Mouse (Mus musculus) lung, embryonic 15.5 days (tissue): ENCODE results near the gene Atr. TPM values are rescaled to one million over a fixed set of nuclear protein-coding genes. Genes with fewer than 3 reads are reported as not detected.

Experiments
- ATAC-seq: fragments of 200-750 bp; cut with Nextera tagmentation; 2 replicates; pipeline ENCODE4 v1.8.0; 2017; ENCODE audit warnings: moderate number of reproducible peaks, borderline replicate concordance; ENCODE audit not compliant: low FRiP score, low TSS enrichment; ENCODE audit errors: extremely low read depth
- H3K27ac ChIP-seq: fragments of 300-500 bp; sonication (generic); 2 replicates; pipeline ENCODE4 v1.5.1; 2015; ENCODE audit warnings: moderate library complexity, mild to moderate bottlenecking, inconsistent platforms
- H3K27me3 ChIP-seq: fragments of 300-500 bp; sonication (generic); 2 replicates; pipeline ENCODE4 v1.6.1; 2015; ENCODE audit warnings: inconsistent platforms
- H3K36me3 ChIP-seq: fragments of 300-500 bp; sonication (generic); 2 replicates; pipeline ENCODE4 v1.6.1; 2015; ENCODE audit warnings: inconsistent platforms
- H3K4me1 ChIP-seq: fragments of 300-500 bp; sonication (generic); 2 replicates; pipeline ENCODE4 v1.6.1; 2015; ENCODE audit warnings: inconsistent platforms
- H3K4me2 ChIP-seq: fragments of 300-500 bp; sonication (generic); 2 replicates; pipeline ENCODE4 v1.6.1; 2015; ENCODE audit warnings: inconsistent platforms, mild to moderate bottlenecking, moderate library complexity
- H3K4me3 ChIP-seq: fragments of 300-500 bp; sonication (generic); 2 replicates; pipeline ENCODE4 v1.5.1; 2015; ENCODE audit warnings: mild to moderate bottlenecking, inconsistent platforms
- H3K9ac ChIP-seq: fragments of 300-500 bp; sonication (generic); 2 replicates; pipeline ENCODE4 v1.6.1; 2015; ENCODE audit warnings: inconsistent platforms
- H3K9me3 ChIP-seq: fragments of 300-500 bp; sonication (generic); 2 replicates; pipeline ENCODE4 v1.6.1; 2016; ENCODE audit warnings: inconsistent platforms
- WGBS: fragments of 180-500 bp; shearing (Covaris S2); methylation state at CpG from one replicate; pipeline ENCODE4 v1.1.7; 2015; 5-methylcytosine and 5-hydroxymethylcytosine counted together
- polyA plus RNA-seq: library from polyadenylated mRNA; unstranded; fragments of >200 nt; fragmentation: Nextera tagmentation; extraction: Ambion mirVana; gene quantifications from 2 replicates; pipeline ENCODE4 v1.2.1, GENCODE M21; 2015

Gene Atr
- polyA plus RNA-seq, 1 experiment from 2014 or later = 13.7 TPM

GRCm38 (mm10) chr9:95844825-95845460 is 12.5 kb upstream of the Atr start, which contains the start of gene Pls1:
Gene Pls1 (minus strand): TSS chr9:95845311.
- peak; percentile 88 for ATAC-seq
- H3K9ac ChIP-seq = peak within 1 kb of the TSS; percentile 58
- peak within 1 kb of the TSS; percentile 97 for H3K4me2 ChIP-seq
- H3K4me1 ChIP-seq = peaks cover 3% of the 10 kb centered on the region; the same call in 1 of the 2 replicates
- no peaks in the 10 kb centered on the region for H3K9me3 ChIP-seq
- H3K36me3 ChIP-seq = no peaks in the 10 kb centered on the region
- peaks cover 17% of the 10 kb centered on the region; the same call in 1 of the 2 replicates for H3K27me3 ChIP-seq
- peak within 1 kb of the TSS; percentile 69 for H3K27ac ChIP-seq
- H3K4me3 ChIP-seq = peak within 1 kb of the TSS; percentile 62
- WGBS = under 1% methylated on average over 46 of the region's 46 CpGs

- Histone ChIP-seq H3K27ac (0 out of 2 replicates have a peak overlapping the region, but pooled peaks have one; percentile 69), H3K4me2 (peak overlapping the region; percentile 97), H3K9me3 (no peaks in the 10 kb centered on the region), H3K9ac (no peak overlapping the region), H3K27me3 (peaks cover 17% of the 10 kb centered on the region; the same call in 1 of the 2 replicates), H3K4me1 (peaks cover 3% of the 10 kb centered on the region; the same call in 1 of the 2 replicates), H3K4me3 (peak overlapping the region; percentile 62), H3K36me3 (no peaks in the 10 kb centered on the region)
- no peak for ATAC-seq
- 46% methylated on average over 4 of the region's 4 CpGs for WGBS
Measured at GRCm38 (mm10) chr9:95845711-95846110, 11.7 kb upstream of the Atr start.

GRCm38 (mm10) chr9:95851671-95852070 is 5.7 kb upstream of the Atr start:
- H3K36me3 ChIP-seq = no peaks in the 10 kb centered on the region
- ATAC-seq = no peak
- H3K4me3 ChIP-seq = no peak overlapping the region
- 63% methylated on average over 11 of the region's 11 CpGs for WGBS
- no peaks in the 10 kb centered on the region for H3K27me3 ChIP-seq
- H3K4me1 ChIP-seq = no peaks in the 10 kb centered on the region
- no peak overlapping the region for H3K9ac ChIP-seq
- H3K27ac ChIP-seq = no peak overlapping the region
- H3K9me3 ChIP-seq = no peaks in the 10 kb centered on the region
- no peak overlapping the region for H3K4me2 ChIP-seq

- 26% methylated on average over 4 of the region's 4 CpGs for WGBS
- Histone ChIP-seq H3K27ac (no peak overlapping the region), H3K4me1 (0 out of 2 replicates have a peak, but pooled peaks cover 5% of the 10 kb centered on the region), H3K4me3 (no peak overlapping the region), H3K36me3 (no peaks in the 10 kb centered on the region), H3K9ac (no peak overlapping the region), H3K9me3 (no peaks in the 10 kb centered on the region), H3K27me3 (no peaks in the 10 kb centered on the region), H3K4me2 (no peak overlapping the region)
- no peak for ATAC-seq
Measured at GRCm38 (mm10) chr9:95852896-95853295, 4.5 kb upstream of the Atr start.

GRCm38 (mm10) chr9:95854891-95855290 is 2.5 kb upstream of the Atr start:
- Histone ChIP-seq H3K27ac (no peak overlapping the region), H3K36me3 (no peaks in the 10 kb centered on the region), H3K4me3 (no peak overlapping the region), H3K4me1 (0 out of 2 replicates have a peak, but pooled peaks cover 5% of the 10 kb centered on the region), H3K4me2 (no peak overlapping the region), H3K27me3 (no peaks in the 10 kb centered on the region), H3K9me3 (no peaks in the 10 kb centered on the region), H3K9ac (no peak overlapping the region)
- ATAC-seq = no peak
- WGBS = 69% methylated on average over 2 of the region's 2 CpGs

GRCm38 (mm10) chr9:95856004-95856403 is 1.4 kb upstream of the Atr start:
- Histone ChIP-seq H3K27ac (no peak overlapping the region), H3K9ac (no peak overlapping the region), H3K4me2 (no peak overlapping the region), H3K4me3 (no peak overlapping the region), H3K4me1 (0 out of 2 replicates have a peak, but pooled peaks cover 5% of the 10 kb centered on the region), H3K36me3 (no peaks in the 10 kb centered on the region), H3K9me3 (no peaks in the 10 kb centered on the region), H3K27me3 (no peaks in the 10 kb centered on the region)
- ATAC-seq = no peak
- 83% methylated on average over 4 of the region's 4 CpGs for WGBS

- H3K27me3 ChIP-seq = no peaks in the 10 kb centered on the region
- no peaks in the 10 kb centered on the region for H3K36me3 ChIP-seq
- H3K9me3 ChIP-seq = no peaks in the 10 kb centered on the region
- H3K4me3 ChIP-seq = peak overlapping the region; percentile 85
- peak overlapping the region; percentile 69 for H3K4me2 ChIP-seq
- WGBS = under 1% methylated on average over 31 of the region's 31 CpGs
- H3K9ac ChIP-seq = peak overlapping the region; percentile 72
- peak; percentile 20; the same call in 1 of the 2 replicates for ATAC-seq
- peak overlapping the region; percentile 42 for H3K27ac ChIP-seq
- H3K4me1 ChIP-seq = 0 out of 2 replicates have a peak, but pooled peaks cover 5% of the 10 kb centered on the region
Measured at GRCm38 (mm10) chr9:95858027-95858570, 702 bp downstream of the Atr start.

GRCm38 (mm10) chr9:95878246-95878645 is 20.8 kb downstream of the Atr start:
- peaks cover 28% of the 10 kb centered on the region for H3K36me3 ChIP-seq
- no peaks in the 10 kb centered on the region for H3K4me1 ChIP-seq
- 84% methylated on average over 5 of the region's 5 CpGs for WGBS
- H3K4me3 ChIP-seq = no peak overlapping the region
- H3K9ac ChIP-seq = no peak overlapping the region
- no peaks in the 10 kb centered on the region for H3K27me3 ChIP-seq
- H3K27ac ChIP-seq = no peak overlapping the region
- no peak for ATAC-seq
- no peak overlapping the region for H3K4me2 ChIP-seq
- H3K9me3 ChIP-seq = no peaks in the 10 kb centered on the region

GRCm38 (mm10) chr9:95882751-95883150 is 25.4 kb downstream of the Atr start:
- H3K27ac ChIP-seq = no peak overlapping the region
- H3K27me3 ChIP-seq = no peaks in the 10 kb centered on the region
- no peak overlapping the region for H3K4me3 ChIP-seq
- no peaks in the 10 kb centered on the region for H3K4me1 ChIP-seq
- peaks cover 21% of the 10 kb centered on the region for H3K36me3 ChIP-seq
- no peak overlapping the region for H3K9ac ChIP-seq
- no peak overlapping the region for H3K4me2 ChIP-seq
- H3K9me3 ChIP-seq = no peaks in the 10 kb centered on the region
- ATAC-seq = no peak
- 96% methylated on average over 2 of the region's 2 CpGs for WGBS

GRCm38 (mm10) chr9:95897392-95897791 is 40.0 kb downstream of the Atr start:
- Histone ChIP-seq H3K27me3 (no peaks in the 10 kb centered on the region), H3K4me3 (no peak overlapping the region), H3K9ac (no peak overlapping the region), H3K27ac (no peak overlapping the region), H3K9me3 (no peaks in the 10 kb centered on the region), H3K4me2 (no peak overlapping the region), H3K4me1 (no peaks in the 10 kb centered on the region), H3K36me3 (peaks cover 3% of the 10 kb centered on the region; the same call in 1 of the 2 replicates)
- no peak for ATAC-seq
- WGBS = 54% methylated on average over 5 of the region's 5 CpGs

GRCm38 (mm10) chr9:95932855-95933254 is 75.5 kb downstream of the Atr start:
- H3K27me3 ChIP-seq = no peaks in the 10 kb centered on the region
- H3K4me1 ChIP-seq = no peaks in the 10 kb centered on the region
- peaks cover 20% of the 10 kb centered on the region for H3K36me3 ChIP-seq
- no peak overlapping the region for H3K27ac ChIP-seq
- no peak overlapping the region for H3K9ac ChIP-seq
- H3K9me3 ChIP-seq = no peaks in the 10 kb centered on the region
- no peak overlapping the region for H3K4me2 ChIP-seq
- ATAC-seq = no peak
- H3K4me3 ChIP-seq = no peak overlapping the region

- 74% methylated on average over 4 of the region's 4 CpGs for whole genome bisulfite sequencing
Measured at GRCm38 (mm10) chr9:95953658-95954057, 96.3 kb downstream of the Atr start.

More at GRCm38 (mm10) chr9:95953658-95954057, 96.3 kb downstream of the Atr start:
- no peaks in the 10 kb centered on the region for H3K4me1 ChIP-seq
- no peak overlapping the region for H3K9ac ChIP-seq
- H3K27ac ChIP-seq = no peak overlapping the region
- no peak for ATAC-seq
- peak overlapping the region; percentile 60 for H3K4me2 ChIP-seq
- H3K36me3 ChIP-seq = 0 out of 2 replicates have a peak, but pooled peaks cover 6% of the 10 kb centered on the region
- peak overlapping the region; percentile 70 for H3K4me3 ChIP-seq
- H3K27me3 ChIP-seq = no peaks in the 10 kb centered on the region
- no peaks in the 10 kb centered on the region for H3K9me3 ChIP-seq
